Mouse (Mus musculus) heart, postnatal 0 days (tissue): ENCODE measurements at regions not wholly inside any gene's neighbourhood (a gene's known extent, or its start where the extent isn't known, plus 50 kb on each side); places are given as distances from the start of the nearest gene placed in this dataset.

Experiments
- ATAC-seq: fragments of 200-750 bp; cut with Nextera tagmentation; 2 replicates; pipeline ENCODE4 v1.8.0; 2017; ENCODE audit warnings: low read depth, moderate number of reproducible peaks, moderate library complexity; ENCODE audit not compliant: insufficient read depth
- DNase-seq: peaks from one replicate; pipeline ENCODE4 v3.0.0-alpha.2; 2016; ENCODE audit warnings: low spot score
- H3K27ac ChIP-seq: fragments of 300-500 bp; sonication (generic); 2 replicates; pipeline ENCODE4 v1.5.1; 2014; ENCODE audit warnings: low read depth, mild to moderate bottlenecking
- H3K27me3 ChIP-seq: fragments of 300-500 bp; sonication (generic); 2 replicates; pipeline ENCODE4 v1.6.1; 2014; ENCODE audit warnings: low read length, mixed read lengths; ENCODE audit not compliant: control insufficient read depth, insufficient read depth
- H3K36me3 ChIP-seq: fragments of 300-500 bp; sonication (generic); replicated peaks from 2 replicates; pipeline ENCODE4 v1.6.1; 2014; ENCODE audit warnings: low read length, mixed read lengths; ENCODE audit not compliant: control insufficient read depth, insufficient read depth
- H3K4me1 ChIP-seq: fragments of 300-500 bp; sonication (generic); 2 replicates; pipeline ENCODE4 v1.6.1; 2014; ENCODE audit warnings: antibody characterized with exemption; ENCODE audit not compliant: control insufficient read depth, insufficient read depth
- H3K4me2 ChIP-seq: fragments of 300-500 bp; sonication (generic); 2 replicates; pipeline ENCODE4 v1.6.1; 2014; ENCODE audit warnings: low read depth, mild to moderate bottlenecking, low read length, moderate library complexity
- H3K4me3 ChIP-seq: fragments of 300-500 bp; sonication (generic); 2 replicates; pipeline ENCODE4 v1.5.1; 2014; ENCODE audit warnings: low read depth, low read length
- H3K9ac ChIP-seq: fragments of 300-500 bp; sonication (generic); replicated peaks from 2 replicates; pipeline ENCODE4 v1.6.1; 2014; ENCODE audit warnings: low read depth, low read length, mixed read lengths
- H3K9me3 ChIP-seq: fragments of 300-500 bp; sonication (generic); replicated peaks from 2 replicates; pipeline ENCODE4 v1.6.1; 2016; ENCODE audit warnings: low read length; ENCODE audit not compliant: control insufficient read depth
- CTCF ChIP-seq: IDR thresholded peaks from 2 replicates; pipeline ENCODE4 v1.5.1; 2016; ENCODE audit warnings: antibody characterized with exemption, control low read depth, low read depth
- EP300 ChIP-seq: IDR thresholded peaks from 2 replicates; pipeline ENCODE4 v1.6.1; 2016; ENCODE audit warnings: antibody characterized with exemption, low read depth
- WGBS: fragments of 180-500 bp; shearing (Covaris S2); extraction: QIAGEN DNeasy Blood & Tissue Kit; methylation state at CpG from one replicate; pipeline ENCODE4 v1.1.7; 2014; 5-methylcytosine and 5-hydroxymethylcytosine counted together

DNA sequence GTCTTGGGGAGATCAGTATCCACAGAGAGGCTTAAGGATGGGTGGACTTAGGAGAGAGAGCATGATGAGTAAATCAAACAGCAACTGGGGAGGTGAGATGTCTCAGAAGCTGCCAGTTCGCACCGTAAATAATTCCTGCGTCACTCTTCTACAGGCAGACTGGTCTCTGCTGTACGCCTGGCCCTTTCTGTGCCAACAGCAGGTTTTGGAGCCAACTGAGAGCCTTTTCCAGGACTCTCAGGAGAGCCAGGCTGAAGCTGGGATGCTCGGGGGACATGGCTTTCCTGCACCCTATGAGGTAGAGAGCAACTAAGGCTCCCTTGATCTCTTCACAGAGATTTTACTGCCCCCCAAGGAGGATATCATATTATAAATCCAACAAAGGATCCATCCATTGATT is 134.3 kb upstream of the Gsc start:
- Histone ChIP-seq H3K36me3 (no peaks in the 10 kb centered on the region), H3K27me3 (no peaks in the 10 kb centered on the region), H3K4me3 (no peak overlapping the region), H3K4me2 (no peak overlapping the region), H3K4me1 (peaks cover 5% of the 10 kb centered on the region; the same call in 1 of the 2 replicates), H3K9ac (no peak overlapping the region), H3K9me3 (0 out of 2 replicates have a peak, but pooled peaks cover 3% of the 10 kb centered on the region), H3K27ac (no peak overlapping the region)
- ATAC-seq (no peak), DNase-seq (no peak)
- TF ChIP-seq CTCF = no peak
- TF ChIP-seq EP300 = no peak
- WGBS = 81% methylated on average over 5 of the region's 5 CpGs

DNA sequence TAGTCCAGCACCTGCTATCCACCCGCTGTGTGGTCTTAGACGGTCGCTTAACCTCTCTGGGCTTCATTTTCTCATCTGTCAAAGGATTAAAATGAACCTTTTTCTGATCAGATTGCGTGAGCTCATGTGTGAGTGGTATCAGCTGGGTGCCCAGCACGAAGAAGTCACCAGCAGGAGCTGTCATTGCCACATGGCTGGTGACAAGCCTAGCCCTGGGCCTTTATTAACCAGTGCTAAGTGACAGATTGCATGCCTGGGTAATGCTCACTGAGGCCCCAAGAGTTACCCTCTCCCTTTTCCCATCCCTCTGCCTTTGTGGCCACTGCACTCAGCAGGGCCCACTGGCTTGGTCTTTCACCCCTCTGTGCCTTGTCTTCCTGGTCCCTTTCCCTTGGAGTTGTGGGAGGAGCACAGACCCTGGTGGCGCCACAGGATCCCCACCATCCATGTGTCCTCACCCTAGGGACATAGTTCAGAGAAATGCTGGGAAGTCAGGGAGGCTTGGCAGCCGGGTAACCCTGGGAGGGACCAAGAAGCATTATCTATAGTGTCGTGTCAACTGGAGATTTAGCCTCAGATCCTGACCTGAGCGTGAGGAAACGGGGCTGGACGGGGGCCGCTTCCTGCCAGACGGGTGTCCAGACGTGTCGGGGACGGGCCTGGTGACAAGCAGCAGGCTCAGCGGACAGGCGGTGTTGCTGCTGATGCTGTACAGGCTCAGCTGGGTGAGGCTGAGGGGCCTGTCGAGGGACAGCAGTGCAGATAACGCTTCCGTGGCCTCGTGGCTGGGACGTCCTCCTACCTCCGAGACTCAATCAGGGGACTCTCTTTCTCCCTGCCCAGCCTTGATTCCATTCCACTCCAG is 132.6 kb upstream of the Gsc start:
- no peak overlapping the region for H3K4me3 ChIP-seq
- peak; percentile 64 for DNase-seq

DNA sequence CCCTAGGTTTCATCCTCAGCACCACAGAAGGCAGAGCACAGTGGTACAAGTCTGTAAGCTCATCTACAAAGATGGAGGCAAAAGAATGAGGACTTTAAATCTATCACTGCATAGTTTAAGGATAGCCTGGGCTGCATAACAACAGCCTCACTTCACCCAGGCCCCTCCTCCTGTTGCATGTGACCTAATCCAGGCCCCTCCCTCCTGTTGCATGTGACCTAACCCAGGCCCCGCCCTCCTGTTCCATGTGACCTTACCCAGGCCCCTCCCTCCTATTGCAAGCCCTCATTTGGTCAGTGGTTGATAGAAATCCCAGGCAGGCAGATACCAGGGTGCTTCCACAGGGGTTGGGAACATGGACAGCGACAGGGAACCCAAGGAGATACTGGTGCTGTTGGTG is 124.9 kb upstream of the Gsc start:
- H3K36me3 ChIP-seq = no peaks in the 10 kb centered on the region
- ATAC-seq (no peak), DNase-seq (no peak)
- WGBS = 66% methylated on average over 2 of the region's 2 CpGs
- peaks cover 9% of the 10 kb centered on the region; the same call in 1 of the 2 replicates for H3K27me3 ChIP-seq
- H3K27ac ChIP-seq = no peak overlapping the region
- H3K4me3 ChIP-seq = no peak overlapping the region
- no peak overlapping the region for H3K4me2 ChIP-seq
- no peak overlapping the region for H3K9ac ChIP-seq
- no peaks in the 10 kb centered on the region for H3K9me3 ChIP-seq
- TF ChIP-seq EP300 = no peak
- TF ChIP-seq CTCF = no peak
- no peaks in the 10 kb centered on the region for H3K4me1 ChIP-seq

More for the DNA sequence above, 132.6 kb upstream of the Gsc start:
- H3K36me3 ChIP-seq = no peaks in the 10 kb centered on the region
- no peak overlapping the region for H3K9ac ChIP-seq
- no peak overlapping the region for H3K27ac ChIP-seq
- H3K4me1 ChIP-seq = peaks cover 5% of the 10 kb centered on the region; the same call in 1 of the 2 replicates
- 14% methylated on average over 24 of the region's 24 CpGs for WGBS
- H3K4me2 ChIP-seq = no peak overlapping the region
- no peaks in the 10 kb centered on the region for H3K9me3 ChIP-seq
- no peaks in the 10 kb centered on the region for H3K27me3 ChIP-seq
- TF ChIP-seq CTCF (no peak), EP300 (no peak)
- peak; percentile 89 for ATAC-seq

DNA sequence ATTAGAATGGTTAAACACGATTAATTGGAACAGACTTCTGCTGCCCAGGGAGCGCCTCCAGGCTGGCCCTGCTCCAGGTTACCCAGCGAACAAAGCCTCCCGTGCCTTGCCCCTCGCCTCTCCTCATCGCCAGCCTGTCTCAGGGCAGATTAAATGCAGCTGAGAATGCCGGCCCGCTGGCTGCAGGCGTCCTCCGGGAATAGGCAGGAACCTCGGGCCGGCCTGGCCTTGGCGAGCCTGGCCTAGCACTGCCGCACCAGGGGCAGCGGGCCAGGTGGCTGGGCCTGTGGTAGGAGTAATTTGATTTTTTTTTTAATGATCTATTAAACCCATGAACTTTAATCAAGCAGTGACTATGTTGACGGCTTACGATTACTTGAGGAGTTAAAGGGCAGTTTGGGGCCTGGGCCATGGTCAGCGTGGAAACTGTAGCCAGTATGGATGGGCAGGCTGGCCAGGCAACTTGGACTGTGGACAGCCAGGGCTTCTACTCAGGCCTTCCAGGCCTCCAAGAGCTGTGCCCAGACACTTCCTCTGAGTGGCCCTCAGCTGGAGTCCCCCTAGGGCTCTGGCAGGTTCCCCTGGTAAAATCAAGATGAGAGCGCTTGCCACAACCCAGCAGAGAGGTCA is 120.5 kb upstream of the Gsc start:
- no peaks in the 10 kb centered on the region for H3K9me3 ChIP-seq
- no peak overlapping the region for H3K27ac ChIP-seq
- no peaks in the 10 kb centered on the region for H3K4me1 ChIP-seq
- DNase-seq = no peak
- H3K27me3 ChIP-seq = peaks cover 20% of the 10 kb centered on the region; the same call in 1 of the 2 replicates
- no peak for ATAC-seq
- 30% methylated on average over 19 of the region's 19 CpGs for WGBS
- H3K36me3 ChIP-seq = no peaks in the 10 kb centered on the region
- no peak for TF ChIP-seq EP300
- no peak for TF ChIP-seq CTCF
- peak overlapping the region; percentile 18; the same call in 1 of the 2 replicates for H3K4me2 ChIP-seq
- no peak overlapping the region for H3K9ac ChIP-seq
- no peak overlapping the region for H3K4me3 ChIP-seq

DNA sequence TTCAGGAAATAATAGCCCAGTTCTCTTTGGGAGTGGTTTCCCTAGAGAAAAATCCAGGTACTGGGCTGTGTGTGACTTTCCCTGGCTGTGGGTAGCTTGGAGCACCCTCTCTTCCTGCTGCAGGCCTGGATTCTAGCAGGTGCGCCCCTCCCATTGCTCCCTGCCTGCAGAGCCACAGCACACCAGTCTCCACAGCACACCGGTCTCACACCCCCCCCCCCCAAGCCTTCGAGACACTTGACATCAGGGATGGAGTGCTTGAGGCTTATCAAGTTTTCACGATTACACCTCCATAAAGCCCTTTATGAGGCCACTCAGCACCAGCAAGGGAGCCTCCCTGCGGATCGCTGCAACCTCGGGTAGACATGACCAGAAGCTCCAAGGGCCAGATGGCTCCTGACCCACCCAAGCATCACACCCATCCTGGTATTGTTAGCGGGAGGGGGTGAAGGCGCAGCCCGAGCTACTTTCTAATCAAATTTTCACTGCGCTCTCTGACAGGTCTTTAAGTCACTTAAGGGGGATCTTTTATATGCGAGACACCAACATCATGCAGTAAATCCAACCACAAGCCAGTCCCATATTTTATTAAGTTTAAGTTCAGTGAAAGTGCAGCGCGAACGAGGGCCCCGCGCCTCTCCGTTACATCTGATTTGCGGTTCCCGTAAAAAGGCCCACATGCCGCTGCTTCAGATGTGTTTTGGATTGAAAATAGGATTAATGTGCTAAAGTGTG is 119.8 kb upstream of the Gsc start:
- peak overlapping the region; percentile 18; the same call in 1 of the 2 replicates for H3K4me2 ChIP-seq
- DNase-seq (no peak), ATAC-seq (no peak)
- 48% methylated on average over 21 of the region's 21 CpGs for WGBS
- no peak overlapping the region for H3K4me3 ChIP-seq
- H3K9me3 ChIP-seq = no peaks in the 10 kb centered on the region
- no peaks in the 10 kb centered on the region for H3K36me3 ChIP-seq
- TF ChIP-seq CTCF (no peak), EP300 (no peak)
- no peaks in the 10 kb centered on the region for H3K4me1 ChIP-seq
- no peak overlapping the region for H3K9ac ChIP-seq
- H3K27ac ChIP-seq = no peak overlapping the region
- H3K27me3 ChIP-seq = peaks cover 20% of the 10 kb centered on the region; the same call in 1 of the 2 replicates
